Mouse (Mus musculus) testis, adult 10 weeks (tissue): ENCODE data around the gene Pitpnm1. TPM values are rescaled to one million over a fixed set of nuclear protein-coding genes. Genes with fewer than 3 reads are reported as not detected.

ENCODE experiments used
- polyA plus RNA-seq: library from polyadenylated mRNA; stranded (reverse); fragments of 350-450 nt; fragmentation: Illumina TruSeq; extraction: RNeasy Lipid Tissue Mini Kit (QIAGEN cat#74804); gene quantifications from one replicate; pipeline ENCODE4 v1.2.3, GENCODE M21; 2014; ENCODE audit warnings: low read depth, low replicate concordance

Pitpnm1 gene
- polyA plus RNA-seq, result 0.81 TPM

GRCm38 (mm10) chr19:4099837-4100717 is at the start of gene Pitpnm1:
Pitpnm1 (plus strand) TSS chr19:4099998.

GRCm38 (mm10) chr19:4059069-4059740 is 40.6 kb upstream of the Pitpnm1 start, which contains the start of gene Gstp3:
Gstp3 (minus strand) TSS chr19:4059569.

GRCm38 (mm10) chr19:4081394-4081793 is 18.4 kb upstream of the Pitpnm1 start, which contains the start of gene Cabp2:
Cabp2 (plus strand) TSS chr19:4081578.

GRCm38 (mm10) chr19:4096642-4097440 is 3.0 kb upstream of the Pitpnm1 start, which contains the start of gene Cdk2ap2:
Cdk2ap2 (plus strand) TSS chr19:4097182.

GRCm38 (mm10) chr19:4125741-4126696 is 26.2 kb downstream of the Pitpnm1 start, which contains the start of gene Aip:
Aip (minus strand) TSS chr19:4125858.

GRCm38 (mm10) chr19:4139446-4139845 is 39.6 kb downstream of the Pitpnm1 start, which contains the start of gene Gpr152:
Gpr152 (plus strand) TSS chr19:4139787.

GRCm38 (mm10) chr19:4143759-4144268 is 44.0 kb downstream of the Pitpnm1 start, which contains the start of gene Cabp4:
Cabp4 (minus strand) TSS chr19:4144033.

GRCm38 (mm10) chr19:4148491-4148806 is 48.7 kb downstream of the Pitpnm1 start, which contains the start of gene Coro1b:
Coro1b (plus strand) TSS chr19:4148619.

GRCm38 (mm10) chr19:4153232-4153654 is 53.4 kb downstream of the Pitpnm1 start, which contains the start of gene Ptprcap:
Ptprcap (plus strand) TSS chr19:4153604.

GRCm38 (mm10) chr19:4162646-4163542 is 63.1 kb downstream of the Pitpnm1 start, which contains the start of gene Rps6kb2:
Rps6kb2 (minus strand) TSS chr19:4163354.

Other genes with a start within 250 kb of the Pitpnm1 start
- gene Chka, start 248.2 kb upstream of the Pitpnm1 start, polyA plus RNA-seq, result 173 TPM
- gene Tcirg1, start 192.9 kb upstream of the Pitpnm1 start, polyA plus RNA-seq, result 0.71 TPM
- gene Ndufs8, start 187.2 kb upstream of the Pitpnm1 start, polyA plus RNA-seq, result 0.97 TPM
- gene Aldh3b1, start 170.2 kb upstream of the Pitpnm1 start, polyA plus RNA-seq, result 3.1 TPM
- 0.32 TPM for gene Unc93b1, start 164.8 kb upstream of the Pitpnm1 start, polyA plus RNA-seq
- 0.28 TPM for gene Aldh3b3, start 141.4 kb upstream of the Pitpnm1 start, polyA plus RNA-seq
- gene Aldh3b2, start 127.7 kb upstream of the Pitpnm1 start, polyA plus RNA-seq, result 2.5 TPM
- 0.48 TPM for gene Acy3, start 113.4 kb upstream of the Pitpnm1 start, polyA plus RNA-seq
- gene Tbx10, start 107.2 kb upstream of the Pitpnm1 start, polyA plus RNA-seq, result not detected
- not detected for gene Nudt8, start 99.4 kb upstream of the Pitpnm1 start, polyA plus RNA-seq
- not detected for gene Gm49405, start 99.4 kb upstream of the Pitpnm1 start, polyA plus RNA-seq
- not detected for gene Doc2g, start 96.7 kb upstream of the Pitpnm1 start, polyA plus RNA-seq
- gene Ndufv1, start 87.2 kb upstream of the Pitpnm1 start, polyA plus RNA-seq, result 5.9 TPM
- 5.3 TPM for gene Gstp1, start 62.0 kb upstream of the Pitpnm1 start, polyA plus RNA-seq
- not detected for gene Gstp2, start 54.0 kb upstream of the Pitpnm1 start, polyA plus RNA-seq
- gene Gstp3, start 40.4 kb upstream of the Pitpnm1 start, polyA plus RNA-seq, result not detected
- not detected for gene Cabp2, start 18.4 kb upstream of the Pitpnm1 start, polyA plus RNA-seq
- 1.1 TPM for gene Cdk2ap2, start 2.8 kb upstream of the Pitpnm1 start, polyA plus RNA-seq
- 0.62 TPM for gene Aip, start 25.9 kb downstream of the Pitpnm1 start, polyA plus RNA-seq
- gene Gpr152, start 39.8 kb downstream of the Pitpnm1 start, polyA plus RNA-seq, result not detected
- 0.14 TPM for gene Cabp4, start 44.0 kb downstream of the Pitpnm1 start, polyA plus RNA-seq
- 16.9 TPM for gene Coro1b, start 48.6 kb downstream of the Pitpnm1 start, polyA plus RNA-seq
- gene Ptprcap, start 53.6 kb downstream of the Pitpnm1 start, polyA plus RNA-seq, result 1.9 TPM
- gene Rps6kb2, start 63.4 kb downstream of the Pitpnm1 start, polyA plus RNA-seq, result 0.71 TPM
- 0.43 TPM for gene Carns1, start 75.5 kb downstream of the Pitpnm1 start, polyA plus RNA-seq
- gene Tbc1d10c, start 91.3 kb downstream of the Pitpnm1 start, polyA plus RNA-seq, result not detected
- gene Ppp1ca, start 92.1 kb downstream of the Pitpnm1 start, polyA plus RNA-seq, result 15.9 TPM
- gene Rad9a, start 101.7 kb downstream of the Pitpnm1 start, polyA plus RNA-seq, result 1.2 TPM
- gene Clcf1, start 114.2 kb downstream of the Pitpnm1 start, polyA plus RNA-seq, result 0.20 TPM
- gene AC109138.7, start 114.4 kb downstream of the Pitpnm1 start, polyA plus RNA-seq, result not detected
- gene Pold4, start 131.9 kb downstream of the Pitpnm1 start, polyA plus RNA-seq, result not detected
- 0.39 TPM for gene Ssh3, start 169.2 kb downstream of the Pitpnm1 start, polyA plus RNA-seq
- gene Ankrd13d, start 183.1 kb downstream of the Pitpnm1 start, polyA plus RNA-seq, result not detected
- 3.2 TPM for gene Grk2, start 206.2 kb downstream of the Pitpnm1 start, polyA plus RNA-seq